Mouse (Mus musculus) R1 (cell line): ENCODE measurements at regions not wholly inside any gene's neighbourhood (a gene's known extent, or its start where the extent isn't known, plus 50 kb on each side); places are given as distances from the start of the nearest gene placed in this dataset.

Source experiments
- DNase-seq: peaks from one replicate; pipeline ENCODE4 v3.0.0-alpha.2; 2018; ENCODE audit warnings: low read depth, low spot score

DNA sequence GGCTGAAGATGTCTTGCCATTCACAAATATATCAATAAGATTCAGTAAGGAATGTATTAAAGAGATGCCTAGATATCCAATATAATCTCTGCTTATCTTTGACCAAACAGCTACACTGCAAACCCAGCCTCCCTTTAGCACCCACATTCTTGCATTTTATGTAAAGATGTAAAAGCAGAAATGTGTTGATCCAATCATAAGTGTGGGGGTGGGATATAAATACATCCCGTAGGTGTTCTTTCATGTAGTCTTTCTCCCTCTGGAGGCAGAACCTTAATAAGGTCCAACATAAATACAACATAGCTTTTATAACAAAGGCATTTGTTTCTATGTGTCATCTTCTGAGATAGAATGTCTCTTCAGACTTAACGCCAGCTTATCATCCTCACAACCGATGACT lies 637.1 kb upstream of the Flrt2 start:
- no peak for DNase-seq

DNA sequence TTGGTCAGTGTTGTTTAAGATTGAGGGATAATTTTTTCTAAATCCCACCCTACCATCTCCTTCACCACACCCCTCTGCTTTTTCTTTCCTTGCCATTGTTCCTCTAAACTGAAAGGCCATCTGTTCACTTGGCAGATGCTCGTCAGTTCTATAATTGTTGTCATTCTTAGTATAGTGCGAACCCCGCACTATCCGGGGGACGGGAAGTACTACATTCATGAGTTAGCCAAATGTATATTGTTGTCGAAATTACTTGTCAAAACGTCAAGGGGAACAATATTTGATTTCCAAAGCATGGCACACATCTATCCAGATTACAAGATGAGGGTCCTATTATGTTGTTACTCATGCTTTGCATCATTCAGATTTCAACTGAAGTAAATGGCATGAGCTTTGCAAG lies 635.1 kb upstream of the Flrt2 start:
- no peak for DNase-seq

DNA sequence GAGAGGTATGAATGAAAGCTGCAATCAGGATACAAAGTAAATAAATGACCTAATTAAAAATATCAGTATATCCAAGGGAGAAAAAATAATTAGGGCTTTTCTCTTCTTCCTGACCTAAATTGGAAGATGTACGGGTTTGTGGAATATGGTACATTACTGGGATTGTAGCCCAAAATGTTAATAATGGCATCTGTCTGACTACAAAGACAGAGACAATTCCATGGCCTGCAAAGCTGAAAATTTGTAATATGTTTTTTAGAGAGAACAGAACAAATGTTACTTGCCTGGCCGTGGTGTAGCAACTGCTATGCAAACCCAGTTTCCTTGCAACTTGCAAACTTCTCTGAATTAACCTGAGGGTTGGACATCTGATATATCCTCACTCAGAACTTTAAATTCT lies 632.6 kb upstream of the Flrt2 start:
- DNase-seq, result no peak

DNA sequence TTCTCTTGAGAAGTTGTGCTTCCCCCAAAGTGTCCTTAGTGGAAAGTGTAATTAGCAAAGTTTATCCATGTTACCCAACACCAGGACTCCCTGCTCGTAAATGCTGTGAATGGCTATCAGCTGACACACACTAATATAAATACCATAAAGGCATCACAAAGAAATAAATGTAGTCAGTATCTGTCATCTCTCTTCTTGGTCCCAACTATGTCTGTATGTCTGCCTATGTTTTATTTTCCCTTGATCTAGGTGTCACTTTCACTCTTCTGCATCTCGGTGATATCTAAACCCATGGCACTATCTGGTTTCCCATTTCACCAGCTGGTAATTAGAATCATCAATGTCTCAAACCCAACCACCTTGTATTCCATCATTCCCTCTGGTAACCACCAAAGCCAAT lies 619.7 kb upstream of the Flrt2 start:
- DNase-seq, result no peak

DNA sequence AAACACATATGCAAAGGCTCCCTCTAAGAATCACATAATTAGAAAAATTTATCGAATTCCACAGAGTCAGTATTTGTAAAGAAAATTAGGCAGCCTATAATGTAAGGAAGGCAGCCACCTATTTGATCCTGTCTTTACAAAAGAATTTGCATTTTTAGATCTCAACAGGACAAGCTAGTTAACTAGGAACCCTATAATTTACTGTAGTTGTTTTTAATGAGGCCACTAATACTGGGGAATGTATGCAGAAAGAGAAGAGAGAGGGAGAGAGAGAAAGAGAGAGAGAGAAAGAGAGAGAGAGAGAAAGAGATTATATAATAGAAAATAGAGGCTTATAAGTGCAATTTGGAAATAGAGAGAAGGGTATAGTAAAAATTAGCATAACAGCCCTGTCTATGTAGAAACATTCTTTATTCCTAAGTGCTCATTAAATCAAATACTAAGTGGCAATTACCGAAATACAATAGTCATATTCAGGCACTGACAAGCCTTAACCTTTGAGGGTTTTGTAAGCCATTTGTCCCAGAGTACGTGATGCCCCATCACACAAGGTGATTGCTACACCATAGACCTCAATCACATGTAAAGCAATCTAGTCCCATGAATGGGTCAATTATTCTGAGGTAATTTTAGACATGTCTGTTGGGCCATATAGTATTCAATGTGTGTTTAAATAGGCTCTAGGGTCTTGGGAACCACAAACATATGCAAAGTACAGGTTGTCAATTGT lies 572.6 kb upstream of the Flrt2 start:
- DNase-seq, result no peak

DNA sequence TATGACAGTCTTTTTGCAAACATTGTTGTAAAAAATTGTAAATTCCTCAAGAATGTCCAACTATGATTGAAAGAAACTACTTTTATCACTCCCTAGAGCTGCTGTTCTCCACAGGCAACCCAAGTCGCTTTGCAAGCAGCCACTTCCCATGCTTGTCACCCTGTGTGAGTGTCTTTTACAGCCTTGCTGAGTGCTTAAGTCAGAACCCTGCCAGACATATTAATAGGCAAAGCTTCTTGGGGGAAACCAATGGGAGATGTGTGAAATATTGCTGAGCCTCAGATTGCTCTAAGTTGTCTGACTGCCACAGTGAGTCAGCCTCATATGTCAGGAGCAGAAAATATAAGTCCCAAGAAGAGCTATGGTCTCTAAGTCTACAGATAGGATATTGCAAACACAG lies 559.2 kb upstream of the Flrt2 start:
- DNase-seq, result no peak

DNA sequence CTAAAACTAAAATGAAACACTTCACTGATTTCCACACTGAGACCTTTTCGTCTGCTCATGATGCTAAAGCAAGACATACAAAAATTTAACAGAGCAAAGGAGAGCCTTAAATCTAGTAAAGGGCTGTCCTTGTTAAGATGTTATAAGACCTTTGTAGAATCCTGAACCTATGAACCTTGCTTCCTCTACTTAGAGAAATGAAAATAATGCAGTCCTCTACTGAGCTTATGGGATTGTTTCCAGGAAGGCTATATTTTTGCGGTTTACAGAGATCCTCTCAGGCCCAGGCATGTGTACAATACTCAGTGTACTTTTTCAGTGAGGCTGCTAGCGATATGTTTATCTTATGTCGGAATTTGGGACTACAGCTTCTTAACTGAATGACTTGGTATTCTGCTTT lies 558.5 kb upstream of the Flrt2 start:
- DNase-seq, result no peak

DNA sequence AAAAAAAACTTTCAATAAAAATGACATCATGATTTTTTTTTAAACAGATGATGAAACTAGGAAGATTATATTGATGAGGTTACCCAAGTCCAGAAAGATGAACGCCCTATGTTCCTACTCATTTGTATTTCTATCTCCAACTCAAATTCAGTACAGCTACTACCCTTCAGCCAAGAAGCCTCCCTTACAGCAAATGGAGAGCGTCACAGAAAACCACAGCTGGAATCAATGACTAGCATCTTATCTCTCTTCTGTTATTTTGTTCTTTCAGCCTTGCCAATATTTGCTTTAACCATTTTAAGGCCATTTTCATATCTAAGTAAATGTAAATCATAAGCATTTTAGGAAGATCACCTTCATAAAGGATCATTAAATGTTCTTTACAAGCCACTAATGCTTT lies 553.9 kb upstream of the Flrt2 start:
- DNase-seq, result no peak

DNA sequence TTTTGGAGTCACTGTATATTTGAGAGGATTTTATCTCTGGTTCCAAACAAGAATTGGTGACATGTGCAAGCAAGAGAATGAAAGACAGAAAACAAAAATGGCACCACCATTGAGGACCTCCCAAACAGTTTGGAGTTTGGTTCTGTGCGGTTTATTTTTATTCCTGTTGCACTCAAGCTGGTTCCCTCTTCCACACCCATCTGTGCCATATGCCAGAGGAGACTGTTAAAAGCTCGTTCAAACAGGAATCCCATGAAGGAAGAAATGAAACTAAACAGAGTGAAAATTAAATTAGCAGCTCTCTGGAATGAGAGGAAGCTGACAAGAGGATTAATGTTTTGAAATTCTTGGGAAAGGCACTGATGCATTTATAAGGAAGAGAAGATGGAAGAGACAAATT lies 521.0 kb upstream of the Flrt2 start:
- DNase-seq, result no peak

DNA sequence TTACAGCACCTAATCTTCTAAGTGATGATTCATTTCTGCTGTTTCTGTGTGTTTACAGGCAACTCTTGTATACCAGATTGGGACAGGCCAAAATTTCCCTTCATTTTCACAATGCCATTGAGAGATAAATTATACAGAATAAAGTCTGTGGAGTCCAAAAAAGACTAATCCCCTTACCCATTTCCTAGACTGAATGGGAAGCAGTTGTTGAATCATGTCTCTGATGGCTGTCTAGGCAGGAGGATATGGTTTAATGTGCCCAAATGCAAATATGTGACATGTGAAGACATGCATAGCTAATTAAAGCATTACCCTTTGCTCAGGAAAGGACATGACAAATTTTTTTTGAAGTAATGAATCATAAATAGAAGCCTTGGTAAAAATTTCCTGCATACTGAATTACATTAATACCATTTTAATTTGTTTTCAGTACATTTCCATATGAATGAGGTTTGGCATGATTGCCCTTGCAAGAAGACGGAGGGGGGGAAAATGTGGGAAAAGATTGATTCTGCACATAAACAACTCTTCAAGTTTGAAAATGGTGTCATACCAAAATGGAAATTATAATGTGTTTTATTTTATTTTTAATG lies 518.1 kb upstream of the Flrt2 start:
- no peak for DNase-seq

DNA sequence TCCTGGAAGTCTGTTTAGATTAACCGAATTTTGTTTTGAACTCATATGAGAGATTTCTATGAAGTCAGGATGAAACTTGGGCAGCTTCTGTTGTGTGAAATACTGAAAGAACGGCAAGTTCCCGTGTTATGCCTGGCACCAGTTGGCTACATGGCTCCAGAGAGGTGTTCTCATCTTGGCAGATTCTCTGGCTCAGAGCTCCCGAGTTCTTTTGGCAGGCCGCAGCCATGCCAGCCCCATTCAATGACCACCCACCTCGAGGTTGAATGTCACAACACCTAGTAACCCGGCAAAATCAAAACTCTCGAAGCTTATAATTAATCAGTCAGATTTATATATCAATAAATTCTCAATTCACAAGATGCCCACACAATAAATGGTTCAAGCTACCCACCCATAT lies 489.5 kb upstream of the Flrt2 start:
- no peak for DNase-seq

DNA sequence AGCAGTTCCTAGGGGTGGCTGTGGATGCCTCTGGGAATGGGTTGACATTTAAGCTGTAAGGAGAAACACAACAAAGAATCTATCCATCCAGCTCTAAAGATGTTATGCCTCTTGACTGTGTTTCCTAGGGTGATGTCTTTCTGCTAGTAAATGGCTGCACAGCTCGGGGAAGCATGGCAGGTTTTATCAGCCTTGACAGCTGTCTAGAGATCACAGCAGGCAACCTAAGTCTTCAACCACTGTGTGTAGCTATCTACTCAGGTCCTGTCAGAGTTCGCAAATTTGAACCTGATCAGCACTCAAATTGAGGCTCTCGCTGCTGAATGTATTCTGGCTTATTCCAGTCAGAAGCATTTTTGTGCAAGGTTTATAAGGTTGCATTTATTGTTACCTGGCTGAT lies 486.9 kb upstream of the Flrt2 start:
- DNase-seq, result no peak

DNA sequence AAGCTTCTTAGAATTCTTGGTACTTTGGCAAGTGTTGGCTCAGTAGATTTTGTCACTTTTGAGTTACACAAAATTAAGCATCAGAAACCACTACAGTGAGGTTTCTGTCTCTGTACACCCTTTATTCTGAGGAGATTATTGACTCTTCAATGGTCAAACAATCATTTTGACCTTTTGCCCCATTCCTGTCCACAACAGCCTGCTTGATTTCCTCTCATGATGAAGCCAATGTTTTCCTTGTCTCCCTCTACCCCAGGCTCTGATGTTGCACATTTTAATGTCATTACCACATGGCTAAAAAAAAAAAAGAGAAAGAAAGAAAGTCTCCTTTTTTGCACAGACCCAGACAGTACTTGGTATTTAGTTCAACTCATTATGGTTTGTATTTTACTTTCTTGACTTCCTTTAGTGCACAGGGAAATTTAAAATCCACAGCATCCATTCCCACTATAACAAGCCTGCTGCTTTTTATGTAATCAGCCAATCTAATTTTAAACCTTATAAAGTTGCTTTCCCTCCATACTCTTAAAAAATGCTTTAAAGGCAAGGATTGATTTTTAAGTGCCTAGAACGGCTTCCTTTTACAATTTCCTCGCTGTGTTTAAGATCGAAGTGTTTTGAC lies 452.8 kb upstream of the Flrt2 start:
- DNase-seq, result no peak

DNA sequence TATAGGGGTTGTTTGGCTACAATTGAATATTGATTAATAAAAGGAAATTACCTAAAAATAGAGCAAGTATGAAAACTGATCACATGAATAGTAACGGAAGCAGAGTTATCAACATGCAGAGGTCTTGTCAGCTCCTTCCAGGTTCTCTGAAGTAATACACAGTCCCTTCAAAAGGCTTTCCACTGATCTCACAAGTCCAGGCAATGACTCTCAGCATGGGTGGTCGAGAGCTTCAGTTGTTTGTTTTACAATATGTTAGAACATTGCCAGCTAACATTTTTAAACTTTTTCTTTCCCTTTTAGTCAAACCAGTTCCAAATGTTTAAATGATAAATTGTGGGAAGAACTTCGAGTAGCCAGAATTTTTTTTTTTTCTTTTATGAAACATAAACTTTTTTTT lies 424.8 kb upstream of the Flrt2 start:
- DNase-seq, result no peak

DNA sequence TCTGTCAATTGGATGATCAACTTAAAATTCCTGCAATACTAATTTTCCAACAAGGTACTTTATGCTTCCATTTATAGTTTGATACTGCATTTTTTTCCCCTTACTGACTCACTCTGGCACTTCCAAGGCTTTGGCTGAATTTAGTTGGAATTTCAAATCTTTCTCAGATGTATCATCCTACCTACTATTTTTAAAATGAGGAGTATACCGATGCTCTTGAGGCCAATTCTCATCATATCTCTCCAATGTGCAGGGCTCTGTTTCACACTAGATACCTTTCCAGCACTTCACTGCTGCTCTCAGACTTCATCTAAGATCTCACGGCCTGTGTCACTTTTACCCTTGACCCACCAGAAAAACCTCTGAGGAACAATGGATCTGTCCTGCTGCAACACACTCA lies 386.6 kb upstream of the Flrt2 start:
- no peak for DNase-seq

DNA sequence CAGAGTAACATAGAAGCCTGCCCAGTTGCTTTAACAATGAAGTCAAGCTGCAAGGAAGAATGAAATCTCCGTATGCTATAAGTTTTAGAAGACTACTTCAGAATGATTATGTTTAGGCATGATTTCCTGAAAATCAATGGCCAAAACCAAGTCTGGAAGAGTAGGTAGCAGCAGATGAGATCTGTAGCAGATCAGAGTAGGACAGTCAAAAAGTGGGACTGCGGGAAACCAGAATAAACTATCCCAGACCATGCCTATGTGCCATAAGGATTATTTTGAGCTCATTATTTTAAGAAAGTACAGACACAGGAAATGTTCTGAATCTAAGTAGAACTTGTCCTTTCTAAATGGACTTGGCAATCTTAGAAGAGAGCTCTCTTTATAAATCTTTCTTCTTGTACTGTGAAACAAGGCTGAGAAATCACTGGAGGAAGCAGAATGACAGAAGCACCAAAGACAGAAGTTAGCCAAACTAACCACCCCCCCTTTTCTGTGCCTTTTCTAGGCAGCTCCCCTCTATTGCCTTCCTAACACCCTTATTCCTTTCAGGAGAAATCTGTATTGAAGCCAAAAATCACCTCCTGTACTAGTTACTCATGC lies 376.8 kb upstream of the Flrt2 start:
- DNase-seq, result no peak

DNA sequence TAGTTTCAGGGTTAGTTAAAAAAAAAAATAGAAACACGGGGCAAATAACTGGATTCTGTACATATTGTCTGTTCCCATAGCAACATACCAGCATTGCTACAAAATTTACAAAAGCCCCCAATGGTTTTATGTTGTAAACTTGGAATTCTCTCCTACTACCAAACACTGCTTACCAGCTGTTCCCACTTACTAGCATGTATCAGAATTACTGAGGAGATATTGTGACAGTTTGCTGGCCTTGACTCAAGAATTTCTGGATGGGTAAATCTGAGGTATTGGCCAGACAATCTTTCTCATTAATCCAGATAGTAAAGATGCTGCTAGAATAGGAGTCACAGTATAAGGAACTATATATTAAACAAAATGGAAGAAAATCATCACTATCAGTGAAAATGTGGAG lies 375.2 kb upstream of the Flrt2 start:
- DNase-seq, result no peak

DNA sequence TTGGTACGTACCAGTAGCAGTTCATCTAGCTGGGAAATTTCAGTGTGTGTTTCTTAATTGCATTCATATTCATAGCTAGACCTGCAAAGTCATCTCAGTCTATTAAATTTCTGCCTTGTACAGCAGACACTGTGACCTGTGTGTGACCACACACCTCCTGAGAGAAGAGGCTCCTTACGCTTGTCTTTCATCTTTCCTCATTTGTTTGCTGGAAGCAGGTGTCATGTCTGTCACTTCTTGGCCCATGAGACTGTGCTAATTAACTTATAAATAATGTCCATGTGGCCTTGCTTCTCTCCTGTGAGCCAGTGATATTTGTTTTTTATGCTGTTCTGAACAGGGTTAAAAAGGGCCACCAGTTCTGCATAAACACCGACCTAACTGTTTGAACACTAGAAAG lies 370.3 kb upstream of the Flrt2 start:
- DNase-seq, result no peak

DNA sequence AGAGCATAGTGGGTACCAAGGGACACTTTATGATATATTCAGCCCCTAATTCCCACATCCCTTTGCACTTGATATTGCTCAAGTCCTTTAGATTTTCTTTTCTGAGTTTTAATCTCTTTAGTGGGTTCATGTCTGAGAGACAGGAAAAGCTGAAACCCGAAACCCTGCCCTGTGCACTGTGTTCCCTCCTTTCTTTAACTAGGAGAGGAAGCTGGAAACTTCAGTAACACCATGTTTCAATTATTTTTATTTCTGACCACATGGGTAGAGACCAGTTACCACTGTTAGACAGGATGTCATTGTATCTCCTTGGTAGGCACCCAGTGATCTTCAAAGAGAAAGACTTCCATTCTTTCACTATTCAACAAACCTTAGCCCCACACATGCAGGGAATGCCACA lies 362.4 kb upstream of the Flrt2 start:
- DNase-seq, result no peak

DNA sequence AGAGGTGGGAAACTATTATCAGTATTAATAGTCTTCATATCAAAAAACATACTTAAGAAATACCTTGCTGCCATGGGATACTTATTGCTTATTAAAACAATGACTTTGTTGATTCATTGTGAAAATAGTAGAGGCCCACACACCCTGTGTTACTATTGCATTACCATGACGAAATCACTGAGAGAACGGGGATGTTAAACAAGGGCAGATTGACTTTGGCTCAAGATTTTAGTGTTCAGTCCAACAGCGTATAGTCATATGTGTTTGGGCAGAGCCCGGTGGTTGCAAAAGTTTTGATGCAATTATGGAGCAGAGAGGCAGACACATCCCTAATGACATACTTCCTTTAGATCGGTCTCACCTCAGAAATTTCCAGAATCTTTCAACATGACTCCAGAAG lies 344.2 kb upstream of the Flrt2 start:
- no peak for DNase-seq

DNA sequence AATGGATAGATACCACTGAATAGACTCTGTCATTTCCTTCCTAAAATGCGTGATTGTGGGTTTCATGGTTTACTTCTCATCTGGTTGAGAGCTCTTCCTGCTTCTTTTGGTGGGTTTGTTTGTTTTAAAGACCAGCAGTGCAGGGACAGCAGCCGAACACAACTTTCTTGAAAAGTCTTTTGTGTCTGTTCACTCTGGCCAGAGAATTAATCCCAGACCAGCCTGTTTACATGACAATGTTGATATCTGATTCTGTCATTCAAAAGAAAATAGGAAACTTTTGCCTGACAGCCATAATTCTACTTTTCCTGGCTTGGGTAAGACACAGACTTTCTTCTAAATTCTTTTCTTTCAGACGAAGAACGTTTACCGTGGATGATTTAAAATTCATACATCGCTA lies 336.9 kb upstream of the Flrt2 start:
- DNase-seq, result no peak

DNA sequence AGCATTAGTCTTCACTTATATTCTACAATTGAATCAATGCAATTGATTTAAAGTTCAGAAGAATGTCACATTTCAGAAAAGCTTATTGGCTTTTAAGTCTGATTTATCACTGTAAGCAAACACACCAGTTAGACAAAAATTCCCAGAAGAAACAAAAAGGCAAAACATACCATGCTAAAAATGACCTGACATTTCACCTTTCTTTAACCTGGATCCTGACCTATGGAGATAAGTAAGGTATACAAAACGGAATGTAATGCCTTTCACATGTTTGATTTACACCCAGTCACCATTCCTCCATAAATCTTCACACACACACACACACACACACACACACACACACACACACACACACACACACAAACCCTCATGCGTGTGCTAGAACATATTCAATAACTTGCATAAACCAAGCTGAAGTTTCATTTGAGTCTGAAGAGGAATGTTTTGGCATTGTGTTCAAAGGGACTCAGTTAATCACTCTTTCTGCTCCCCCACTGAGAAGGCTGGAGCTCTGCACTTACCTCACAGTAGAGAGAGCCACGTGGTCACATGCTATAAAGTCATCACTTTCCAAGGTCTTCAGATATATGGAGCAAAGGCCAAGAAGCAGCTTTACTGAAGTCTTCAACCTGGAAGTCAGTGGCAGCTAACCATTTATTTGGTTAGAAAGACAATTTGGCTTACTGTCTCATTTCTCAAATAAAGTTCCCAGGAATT lies 307.6 kb upstream of the Flrt2 start:
- peak; percentile 9 for DNase-seq
